Mouse (Mus musculus) embryonic facial prominence, embryonic 10.5 days (tissue): ENCODE data around the gene Slc25a34. TPM values are rescaled to one million over a fixed set of nuclear protein-coding genes. Genes with fewer than 3 reads are reported as not detected.

Experiments used
- DNase-seq: peaks from one replicate; pipeline ENCODE4 v3.0.0-alpha.2; 2017; ENCODE audit warnings: low spot score
- H3K27ac ChIP-seq: fragments of 300-500 bp; sonication (generic); replicated peaks from 2 replicates; pipeline ENCODE4 v1.5.1; 2016; ENCODE audit warnings: mild to moderate bottlenecking
- H3K27me3 ChIP-seq: fragments of 300-500 bp; sonication (generic); replicated peaks from 2 replicates; pipeline ENCODE4 v1.6.1; 2016; ENCODE audit warnings: low read depth, mild to moderate bottlenecking; ENCODE audit not compliant: poor library complexity, severe bottlenecking
- H3K36me3 ChIP-seq: fragments of 300-500 bp; sonication (generic); replicated peaks from 2 replicates; pipeline ENCODE4 v1.6.1; 2016; ENCODE audit warnings: mild to moderate bottlenecking, moderate library complexity
- H3K4me1 ChIP-seq: fragments of 300-500 bp; sonication (generic); 2 replicates; pipeline ENCODE4 v1.6.1; 2016
- H3K4me3 ChIP-seq: fragments of 300-500 bp; sonication (generic); 2 replicates; pipeline ENCODE4 v1.5.1; 2016; ENCODE audit warnings: mild to moderate bottlenecking, moderate library complexity
- H3K9me3 ChIP-seq: fragments of 300-500 bp; sonication (generic); 2 replicates; pipeline ENCODE4 v1.6.1; 2016; ENCODE audit warnings: mild to moderate bottlenecking
- WGBS: fragments of 180-500 bp; shearing (Covaris S2); methylation state at CpG from one replicate; pipeline ENCODE4 v1.1.7; 2016; 5-methylcytosine and 5-hydroxymethylcytosine counted together
- polyA plus RNA-seq: library from polyadenylated mRNA; unstranded; fragments of >200 nt; fragmentation: Nextera tagmentation; extraction: Ambion mirVana; gene quantifications from 2 replicates; pipeline ENCODE4 v1.2.1, GENCODE M21; 2016

Gene Slc25a34
- 0.09 TPM in 1 of 2 replicates, not detected in the other for polyA plus RNA-seq

DNA sequence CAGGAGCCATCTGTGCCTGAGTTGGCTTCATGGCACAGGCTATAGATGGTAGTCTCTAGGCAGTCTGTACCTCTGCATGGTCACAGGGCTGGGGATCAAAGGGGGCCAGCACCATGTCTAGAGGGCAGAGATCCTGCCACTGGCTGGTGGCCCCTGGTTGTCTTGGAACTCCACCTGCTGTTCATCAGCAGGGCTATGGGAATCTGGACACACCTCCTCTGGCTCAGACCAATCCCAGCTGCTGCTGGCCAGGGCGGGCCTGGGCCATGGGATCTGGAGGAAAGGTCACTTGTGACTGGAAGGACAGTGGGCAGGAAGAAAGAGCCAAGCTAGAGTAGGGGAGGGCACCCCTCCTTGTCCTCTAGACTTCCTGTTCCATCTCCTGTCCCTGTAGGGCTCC lies at the start of gene Slc25a34:
TSS of gene Slc25a34 (minus strand) at position 156 of the 400 bp plus-strand sequence.
- Histone ChIP-seq H3K27me3 (0 out of 2 replicates have a peak, but pooled peaks cover 3% of the 10 kb centered on the region), H3K4me3 (no peak within 1 kb of the TSS), H3K36me3 (peaks cover 40% of the 10 kb centered on the region), H3K9me3 (no peaks in the 10 kb centered on the region), H3K4me1 (peaks cover 25% of the 10 kb centered on the region), H3K27ac (no peak within 1 kb of the TSS)
- DNase-seq: no peak
- whole genome bisulfite sequencing: 45% methylated on average over 1 of the region's 1 CpGs

DNA sequence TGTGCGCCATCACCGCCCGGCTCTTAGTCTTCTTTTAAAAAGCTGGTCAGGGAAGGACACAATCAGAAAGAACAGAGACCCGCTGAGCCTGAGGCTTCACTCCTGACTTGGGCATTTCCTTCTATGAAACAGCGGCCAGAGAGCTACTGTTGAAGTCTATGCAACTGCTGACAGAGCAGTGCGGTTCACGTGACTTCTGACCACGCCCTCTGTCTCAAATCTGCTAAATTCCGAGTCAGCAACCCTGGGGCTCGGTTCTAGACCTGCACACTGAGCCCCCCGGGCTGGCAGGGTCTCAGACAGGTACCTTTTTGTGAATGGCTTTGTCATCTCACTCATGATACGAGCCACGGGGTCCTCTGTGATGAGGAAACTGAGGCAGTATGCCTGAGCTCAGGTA lies 48.7 kb upstream of the Slc25a34 start:
- no peak for DNase-seq

DNA sequence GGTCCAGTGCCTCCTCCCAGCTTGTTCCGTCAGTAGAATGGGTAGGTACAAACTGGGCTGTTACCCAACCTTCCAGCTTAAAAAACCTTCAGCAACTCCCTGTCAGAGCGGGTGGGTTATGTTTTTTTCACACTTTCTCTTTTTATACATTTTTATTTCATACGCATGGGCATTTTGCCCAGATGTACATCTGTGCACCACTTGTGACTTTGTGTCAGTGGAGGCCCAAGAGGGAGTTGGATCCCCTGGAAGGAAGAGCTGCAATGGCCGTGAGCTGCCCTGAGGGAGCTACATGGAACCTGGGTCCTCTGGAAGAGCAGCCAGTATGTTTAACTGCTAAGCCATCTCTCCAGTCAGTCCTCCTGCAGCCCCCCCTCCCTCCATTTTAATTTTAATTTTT lies 47.8 kb upstream of the Slc25a34 start:
- 84% methylated on average over 4 of the region's 4 CpGs for WGBS
- Histone ChIP-seq H3K27me3 (no peaks in the 10 kb centered on the region), H3K36me3 (no peaks in the 10 kb centered on the region), H3K4me1 (no peaks in the 10 kb centered on the region; the same call in 1 of the 2 replicates), H3K27ac (no peak overlapping the region), H3K4me3 (no peak overlapping the region), H3K9me3 (no peaks in the 10 kb centered on the region)
- DNase-seq: no peak

More for the DNA sequence above, 48.7 kb upstream of the Slc25a34 start:
- Histone ChIP-seq H3K36me3 (no peaks in the 10 kb centered on the region; the same call in 1 of the 2 replicates), H3K27ac (no peak overlapping the region), H3K27me3 (no peaks in the 10 kb centered on the region), H3K9me3 (no peaks in the 10 kb centered on the region), H3K4me1 (no peaks in the 10 kb centered on the region; the same call in 1 of the 2 replicates), H3K4me3 (no peak overlapping the region)
- 77% methylated on average over 13 of the region's 13 CpGs for WGBS

DNA sequence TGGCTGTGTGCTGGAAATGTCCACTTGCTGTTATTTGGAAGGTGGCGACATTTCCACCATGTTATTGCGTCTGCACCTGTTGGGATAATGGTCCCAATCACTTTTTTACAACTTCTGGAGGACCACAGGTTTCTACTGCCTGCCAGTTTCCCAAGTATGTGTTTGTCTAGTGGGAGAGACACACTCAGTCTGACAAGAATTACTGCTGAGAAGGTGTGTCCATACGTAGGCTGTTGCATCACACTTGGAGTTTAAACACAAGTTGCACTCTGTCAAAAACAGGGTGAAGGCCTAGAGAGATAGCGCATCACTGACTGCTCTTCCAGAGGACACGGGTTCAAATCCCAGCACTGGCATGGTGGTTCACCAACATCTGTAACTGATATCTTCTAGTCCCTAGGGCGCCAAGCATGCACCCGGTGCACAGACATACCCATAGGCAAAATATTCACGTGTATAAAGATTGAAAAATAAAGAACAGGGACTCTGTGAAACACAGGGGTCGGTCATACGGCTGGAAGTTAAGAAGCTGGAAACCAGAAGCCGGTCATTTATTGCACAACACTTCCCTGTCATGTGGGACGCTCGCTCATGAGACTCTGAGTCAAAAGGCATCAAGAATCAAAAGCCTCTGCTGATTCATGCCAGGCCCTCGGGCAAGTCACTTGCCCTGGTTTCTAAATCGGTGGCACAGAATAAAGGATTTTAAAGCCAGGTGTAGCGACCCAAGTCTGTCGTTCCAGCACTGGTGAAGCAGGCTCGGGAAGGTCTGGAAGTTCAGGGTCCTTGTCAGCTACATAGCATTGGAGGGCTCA lies 46.5 kb upstream of the Slc25a34 start:
- WGBS: 87% methylated on average over 18 of the region's 18 CpGs
- H3K4me1 ChIP-seq: no peaks in the 10 kb centered on the region; the same call in 1 of the 2 replicates
- H3K27ac ChIP-seq: no peak overlapping the region
- DNase-seq: no peak
- H3K4me3 ChIP-seq: no peak overlapping the region
- H3K27me3 ChIP-seq: no peaks in the 10 kb centered on the region
- no peaks in the 10 kb centered on the region for H3K9me3 ChIP-seq
- H3K36me3 ChIP-seq: no peaks in the 10 kb centered on the region

- Histone ChIP-seq H3K36me3 (peaks cover 23% of the 10 kb centered on the region), H3K4me3 (peak within 1 kb of the TSS; percentile 93), H3K27ac (peak within 1 kb of the TSS; percentile 91), H3K4me1 (peaks cover 20% of the 10 kb centered on the region), H3K27me3 (no peaks in the 10 kb centered on the region), H3K9me3 (no peaks in the 10 kb centered on the region)
- 75% methylated on average over 8 of the region's 8 CpGs for WGBS
- no peak for DNase-seq
Measured at GRCm38 (mm10) chr4:141664799-141665198, 41.2 kb upstream of the Slc25a34 start, which contains the start of gene Plekhm2. TSS of gene Plekhm2 (minus strand) at chr4:141664899.

- WGBS: 1% methylated on average over 60 of the region's 60 CpGs
- Histone ChIP-seq H3K27me3 (no peaks in the 10 kb centered on the region), H3K9me3 (no peaks in the 10 kb centered on the region), H3K27ac (peak overlapping the region; percentile 91), H3K4me3 (peak overlapping the region; percentile 93), H3K4me1 (peaks cover 20% of the 10 kb centered on the region), H3K36me3 (peaks cover 29% of the 10 kb centered on the region)
- peak; percentile 81 for DNase-seq
Measured at GRCm38 (mm10) chr4:141664011-141664745, 40.6 kb upstream of the Slc25a34 start.

- Histone ChIP-seq H3K4me1 (peaks cover 20% of the 10 kb centered on the region), H3K4me3 (peak overlapping the region; percentile 93), H3K9me3 (no peaks in the 10 kb centered on the region), H3K27me3 (no peaks in the 10 kb centered on the region), H3K36me3 (peaks cover 38% of the 10 kb centered on the region), H3K27ac (peak overlapping the region; percentile 91)
- DNase-seq: peak; percentile 62
- 5% methylated on average over 47 of the region's 47 CpGs for WGBS
Measured at GRCm38 (mm10) chr4:141663122-141663931, 39.7 kb upstream of the Slc25a34 start.

- DNase-seq: no peak
Measured at GRCm38 (mm10) chr4:141660884-141661283, 37.3 kb upstream of the Slc25a34 start.

GRCm38 (mm10) chr4:141659739-141660138 lies 36.1 kb upstream of the Slc25a34 start:
- Histone ChIP-seq H3K36me3 (peaks cover 64% of the 10 kb centered on the region), H3K27ac (no peak overlapping the region), H3K4me1 (peaks cover 17% of the 10 kb centered on the region)

More at GRCm38 (mm10) chr4:141660884-141661283, 37.3 kb upstream of the Slc25a34 start:
- H3K27me3 ChIP-seq: no peaks in the 10 kb centered on the region
- H3K36me3 ChIP-seq: peaks cover 55% of the 10 kb centered on the region
- no peak overlapping the region for H3K4me3 ChIP-seq
- no peak overlapping the region for H3K27ac ChIP-seq
- no peaks in the 10 kb centered on the region for H3K9me3 ChIP-seq
- 94% methylated on average over 11 of the region's 11 CpGs for WGBS
- peaks cover 20% of the 10 kb centered on the region for H3K4me1 ChIP-seq

DNA sequence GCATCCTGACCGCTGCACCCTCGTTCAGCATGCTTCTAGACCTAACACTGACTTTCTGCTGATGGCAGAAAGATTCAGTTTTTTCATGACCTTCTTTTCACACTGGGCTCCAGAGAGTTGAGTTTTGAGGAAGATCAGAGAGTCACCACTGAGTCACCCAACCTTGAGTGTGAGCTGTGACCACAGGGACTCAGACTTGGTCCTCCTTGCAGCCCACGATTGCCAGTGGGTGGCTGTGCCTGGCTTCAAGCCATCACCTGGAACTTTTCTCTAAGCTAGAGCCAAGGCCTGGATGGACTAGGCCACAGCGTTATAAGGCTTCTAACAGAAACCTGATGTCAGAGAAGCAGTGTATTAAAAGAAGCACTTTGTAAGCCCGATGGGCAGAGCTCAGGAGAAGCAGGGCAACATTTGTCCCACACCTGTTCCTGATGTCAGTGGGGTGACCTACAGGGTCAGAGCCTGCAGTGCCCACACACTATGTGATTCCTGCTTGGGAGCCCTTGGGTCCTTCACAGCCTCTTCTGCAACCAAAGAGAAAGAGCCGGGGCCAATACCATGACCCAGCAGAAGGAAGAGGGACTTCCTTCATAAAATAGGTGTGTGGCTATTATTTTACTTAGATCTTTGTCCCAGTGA lies 35.3 kb upstream of the Slc25a34 start:
- peaks cover 11% of the 10 kb centered on the region for H3K4me1 ChIP-seq
- no peaks in the 10 kb centered on the region for H3K9me3 ChIP-seq
- H3K27me3 ChIP-seq: no peaks in the 10 kb centered on the region
- H3K27ac ChIP-seq: no peak overlapping the region
- 91% methylated on average over 6 of the region's 6 CpGs for WGBS
- DNase-seq: no peak
- peaks cover 70% of the 10 kb centered on the region for H3K36me3 ChIP-seq
- no peak overlapping the region for H3K4me3 ChIP-seq

More at GRCm38 (mm10) chr4:141659739-141660138, 36.1 kb upstream of the Slc25a34 start:
- H3K4me3 ChIP-seq: no peak overlapping the region
- no peaks in the 10 kb centered on the region for H3K9me3 ChIP-seq
- WGBS: 57% methylated on average over 4 of the region's 4 CpGs
- DNase-seq: peak; percentile 39
- no peaks in the 10 kb centered on the region for H3K27me3 ChIP-seq

DNA sequence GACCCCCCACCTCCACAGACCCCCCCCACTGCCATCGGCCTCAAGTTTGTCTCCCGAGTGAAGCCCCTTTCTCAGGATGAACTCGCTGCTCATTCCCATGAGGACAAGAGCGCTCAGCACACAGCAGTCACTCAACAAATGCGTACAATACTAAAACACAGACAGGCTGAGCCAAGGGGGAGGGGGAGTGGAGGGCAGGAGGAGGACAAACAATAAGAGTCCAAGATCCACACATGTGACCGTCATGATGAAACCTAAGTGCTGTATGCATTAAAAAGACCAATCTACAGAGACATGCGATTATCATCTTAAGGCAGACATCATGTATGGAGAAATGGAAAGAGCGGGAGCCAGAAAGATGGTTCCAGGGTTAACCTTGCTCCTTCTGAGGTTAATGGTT lies 33.3 kb upstream of the Slc25a34 start:
- DNase-seq: no peak
- Histone ChIP-seq H3K4me3 (no peak overlapping the region), H3K9me3 (no peaks in the 10 kb centered on the region), H3K27me3 (no peaks in the 10 kb centered on the region), H3K27ac (no peak overlapping the region), H3K36me3 (peaks cover 85% of the 10 kb centered on the region), H3K4me1 (no peaks in the 10 kb centered on the region)
- 85% methylated on average over 8 of the region's 8 CpGs for WGBS
